Mouse (Mus musculus): ENCODE data around the gene Mad2l2. TPM values are rescaled to one million over a fixed set of nuclear protein-coding genes. Genes with fewer than 3 reads are reported as not detected.

Gene Mad2l2
- polyA plus RNA-seq, 1 experiment from 2014 or later, result 107 TPM

DNA sequence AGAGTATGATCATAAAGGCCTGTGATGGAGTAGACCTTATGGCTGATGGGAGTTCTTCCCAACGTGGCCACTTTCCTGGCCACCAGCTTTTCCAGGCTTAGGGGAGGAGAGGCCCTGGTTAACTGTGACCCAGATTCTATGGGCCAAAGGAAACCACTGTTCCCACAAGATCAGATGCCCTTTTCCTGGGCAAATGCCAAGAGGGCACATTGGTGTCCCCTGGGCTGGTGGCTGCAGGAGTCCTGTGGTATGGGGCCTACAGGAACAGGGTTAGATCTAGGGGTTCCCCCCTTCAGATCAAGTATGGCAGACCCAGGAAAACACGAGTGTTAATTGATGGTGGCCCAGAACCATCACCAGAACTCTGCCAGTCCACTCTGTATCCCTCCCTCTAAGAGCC, 17.5 kb downstream of the Mad2l2 start:
- Histone ChIP-seq H3K4me1 (replicated peaks) (peaks cover 21% of the 10 kb centered on the region), H3K9ac (replicated peaks) (no peak overlapping the region), H3K27ac (no peak overlapping the region), H3K4me2 (no peak overlapping the region), H3K36me3 (peaks cover 56% of the 10 kb centered on the region), H3K27me3 (no peaks in the 10 kb centered on the region), H3K4me3 (replicated peaks) (no peak overlapping the region), H3K9me3 (no peaks in the 10 kb centered on the region)
- WGBS, result 92% methylated on average over 2 of the region's 2 CpGs
- no peak for ATAC-seq (ENCODE audit: insufficient number of reproducible peaks, insufficient read depth, low FRiP score, low TSS enrichment, low read depth)

DNA sequence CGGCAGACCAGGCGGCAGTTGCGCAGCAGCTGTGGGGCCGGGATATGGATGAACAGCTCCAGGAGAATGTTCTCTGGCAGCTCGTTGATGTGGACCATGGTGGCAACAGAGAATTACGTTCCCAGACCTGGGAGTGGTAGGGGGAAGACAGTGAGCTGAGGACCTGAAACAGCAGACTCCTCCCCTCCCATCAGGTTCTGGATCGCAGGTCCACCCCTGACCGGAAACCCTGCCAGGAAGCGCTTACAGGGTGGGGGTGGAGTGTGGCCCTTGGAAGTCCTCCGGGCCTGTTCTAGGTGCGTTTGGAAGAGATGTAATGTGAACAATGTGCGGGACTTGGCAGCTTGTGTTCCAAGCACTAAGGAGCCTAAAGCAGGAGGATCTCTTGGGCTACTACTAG, 19.4 kb downstream of the Mad2l2 start:
- peak overlapping the region; percentile 21; the same call in 1 of the 2 replicates for H3K4me2 ChIP-seq
- no peak for ATAC-seq (ENCODE audit: insufficient number of reproducible peaks, insufficient read depth, low FRiP score, low TSS enrichment, low read depth)
- H3K9ac ChIP-seq (replicated peaks), result no peak overlapping the region
- WGBS, result 49% methylated on average over 12 of the region's 12 CpGs
- peaks cover 21% of the 10 kb centered on the region for H3K4me1 ChIP-seq (replicated peaks)
- no peak overlapping the region for H3K4me3 ChIP-seq (replicated peaks)
- peak overlapping the region; percentile 70 for H3K27ac ChIP-seq
- no peaks in the 10 kb centered on the region for H3K27me3 ChIP-seq
- H3K9me3 ChIP-seq, result no peaks in the 10 kb centered on the region
- peaks cover 53% of the 10 kb centered on the region for H3K36me3 ChIP-seq

DNA sequence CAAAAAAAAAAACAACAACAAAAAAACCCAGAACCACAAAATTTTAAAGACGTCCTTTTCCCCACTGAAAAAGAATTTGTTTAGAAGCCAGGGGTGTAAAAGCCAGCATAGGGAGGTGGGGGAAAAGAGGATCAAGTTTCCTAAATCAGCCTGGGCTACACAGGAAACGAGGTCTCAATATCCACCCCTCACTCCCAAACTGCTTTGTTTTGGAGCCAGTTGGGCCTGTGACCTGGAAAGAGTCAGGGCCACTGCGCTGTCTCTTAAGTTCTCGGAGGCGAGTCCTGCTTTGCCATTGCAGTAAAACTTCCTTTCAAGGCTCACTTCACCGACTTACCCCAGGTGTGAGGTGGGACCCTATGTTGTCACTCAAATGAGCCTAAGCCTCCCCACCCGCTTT, 20.1 kb downstream of the Mad2l2 start:
- Histone ChIP-seq H3K9me3 (no peaks in the 10 kb centered on the region), H3K4me1 (replicated peaks) (peaks cover 21% of the 10 kb centered on the region), H3K4me3 (replicated peaks) (no peak overlapping the region), H3K4me2 (peak overlapping the region; percentile 26; the same call in 1 of the 2 replicates), H3K9ac (replicated peaks) (0 out of 2 replicates have a peak overlapping the region, but pooled peaks have one; percentile 8), H3K27me3 (no peaks in the 10 kb centered on the region), H3K36me3 (peaks cover 51% of the 10 kb centered on the region), H3K27ac (peak overlapping the region; percentile 70; the same call in 1 of the 2 replicates)
- 23% methylated on average over 7 of the region's 7 CpGs for WGBS
- ATAC-seq (ENCODE audit: insufficient number of reproducible peaks, insufficient read depth, low FRiP score, low TSS enrichment, low read depth), result no peak

DNA sequence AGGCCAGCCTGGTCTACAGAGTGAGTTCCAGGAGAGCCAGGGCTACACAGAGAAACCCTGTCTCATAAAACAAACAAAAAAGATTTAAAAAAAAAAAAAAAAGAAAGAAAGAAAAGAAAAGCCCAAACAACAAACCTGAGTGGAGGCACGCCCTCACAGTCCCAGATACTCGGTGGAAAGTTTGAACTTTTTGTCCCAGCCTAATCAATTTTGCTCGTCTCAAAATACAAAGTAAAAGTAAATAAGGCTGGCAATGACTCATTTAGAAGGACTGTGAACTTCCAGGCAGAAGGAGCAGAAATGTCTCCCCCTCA, 20.7 kb downstream of the Mad2l2 start:
- peaks cover 21% of the 10 kb centered on the region for H3K4me1 ChIP-seq (replicated peaks)
- peaks cover 51% of the 10 kb centered on the region for H3K36me3 ChIP-seq
- no peak for ATAC-seq (ENCODE audit: insufficient number of reproducible peaks, insufficient read depth, low FRiP score, low TSS enrichment, low read depth)
- no peaks in the 10 kb centered on the region for H3K27me3 ChIP-seq
- WGBS, result 57% methylated on average over 3 of the region's 3 CpGs
- peak overlapping the region; percentile 68 for H3K9ac ChIP-seq (replicated peaks)
- H3K9me3 ChIP-seq, result no peaks in the 10 kb centered on the region
- peak overlapping the region; percentile 97 for H3K4me2 ChIP-seq
- peak overlapping the region; percentile 66 for H3K4me3 ChIP-seq (replicated peaks)
- peak overlapping the region; percentile 73; the same call in 1 of the 2 replicates for H3K27ac ChIP-seq

DNA sequence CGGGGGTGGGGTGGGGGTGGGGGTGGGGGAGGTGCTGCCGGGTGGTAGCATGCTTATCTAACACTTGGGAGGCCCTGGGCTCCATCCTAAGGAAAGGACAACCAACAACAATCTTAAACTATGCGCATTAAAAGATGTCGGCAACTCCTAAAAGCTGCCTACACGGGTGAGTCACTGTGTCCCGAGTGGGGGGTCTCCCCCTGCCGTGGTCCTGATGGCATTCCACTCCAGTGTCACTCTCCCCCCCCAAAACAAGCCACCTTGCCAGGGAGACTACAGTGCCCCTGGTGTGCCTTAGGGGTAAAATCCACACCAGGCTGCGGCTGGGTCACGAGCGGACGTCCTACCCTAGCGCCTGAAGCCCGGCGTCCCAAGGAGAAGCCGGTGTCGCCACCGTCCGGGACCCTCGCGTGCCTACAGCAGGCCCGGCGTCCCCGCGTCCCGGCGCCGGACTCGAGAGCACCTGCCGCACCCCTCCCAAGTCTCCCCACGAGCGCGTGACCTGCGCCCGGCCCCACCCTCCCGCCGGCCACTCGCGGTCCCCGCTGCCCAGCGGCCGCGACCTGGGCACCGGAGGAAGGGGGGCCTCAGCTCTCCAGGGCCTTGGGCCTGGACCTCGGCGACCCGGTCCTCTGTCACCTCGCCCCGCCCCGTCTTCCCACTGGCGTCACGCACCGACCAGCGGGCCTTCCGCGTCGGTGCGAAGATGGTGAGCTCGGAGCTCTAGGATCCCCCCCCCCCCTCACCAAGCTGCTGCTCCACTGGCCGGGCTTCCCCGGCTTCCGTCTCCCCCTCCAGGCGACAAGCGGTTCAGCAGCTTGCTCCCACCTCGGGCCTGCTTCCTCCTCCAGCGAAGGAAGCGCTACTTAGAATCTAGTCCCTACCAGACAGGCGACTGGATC, 21.3 kb downstream of the Mad2l2 start, which contains the start of gene Fbxo6:
Gene Fbxo6 (minus strand): TSS at position 874 of the 902 bp plus-strand sequence.
- H3K9me3 ChIP-seq, result no peaks in the 10 kb centered on the region
- 2% methylated on average over 65 of the region's 67 CpGs for WGBS
- ATAC-seq (ENCODE audit: insufficient number of reproducible peaks, insufficient read depth, low FRiP score, low TSS enrichment, low read depth), result peak; percentile 75
- peaks cover 21% of the 10 kb centered on the region for H3K4me1 ChIP-seq (replicated peaks)
- H3K4me2 ChIP-seq, result peak within 1 kb of the TSS; percentile 97
- H3K36me3 ChIP-seq, result peaks cover 51% of the 10 kb centered on the region
- peak within 1 kb of the TSS; percentile 73 for H3K27ac ChIP-seq
- peak within 1 kb of the TSS; percentile 68 for H3K9ac ChIP-seq (replicated peaks)
- peak within 1 kb of the TSS; percentile 66 for H3K4me3 ChIP-seq (replicated peaks)
- no peaks in the 10 kb centered on the region for H3K27me3 ChIP-seq

DNA sequence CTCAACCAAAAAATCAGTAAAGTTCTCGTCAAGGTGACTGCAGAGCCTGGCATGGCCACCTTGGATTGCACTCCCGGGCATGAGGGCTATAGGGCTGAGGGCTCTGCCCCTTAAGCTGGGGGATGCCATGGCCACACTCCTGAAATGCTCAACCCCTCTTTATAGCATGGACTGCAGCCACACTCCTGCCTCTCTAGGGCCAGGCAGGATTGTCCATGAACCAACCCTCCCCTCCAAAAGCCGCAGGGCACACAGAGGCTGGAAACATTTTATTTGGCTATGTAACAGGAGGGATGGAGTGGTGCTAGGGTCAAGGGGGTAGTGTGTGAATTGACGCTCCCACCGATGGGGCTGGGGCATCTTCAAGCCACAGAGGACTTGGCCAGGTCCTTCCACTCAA, 22.4 kb downstream of the Mad2l2 start:
- no peak overlapping the region for H3K27ac ChIP-seq

DNA sequence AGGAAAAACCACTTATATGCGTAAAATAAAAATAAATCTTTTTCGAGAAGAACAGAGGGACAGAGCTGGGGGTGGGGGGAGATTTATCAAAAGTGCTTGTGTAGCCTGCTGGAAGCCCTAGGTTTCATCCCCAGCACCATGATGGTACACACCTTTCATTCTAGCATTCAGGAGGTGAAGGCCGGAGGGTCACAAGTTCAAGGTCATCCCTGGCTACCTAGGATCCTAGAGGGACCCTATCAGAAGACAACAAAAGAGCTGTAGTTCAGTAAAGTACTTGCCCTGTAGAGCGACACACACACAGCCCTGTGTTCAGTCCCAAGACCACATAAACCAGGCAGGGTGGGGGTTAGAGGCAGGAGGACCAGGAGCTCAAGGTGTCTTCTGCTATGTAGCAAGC, 23.8 kb downstream of the Mad2l2 start:
- H3K4me3 ChIP-seq (replicated peaks), result no peak overlapping the region
- H3K9ac ChIP-seq (replicated peaks), result no peak overlapping the region
- peaks cover 13% of the 10 kb centered on the region for H3K27me3 ChIP-seq
- H3K4me1 ChIP-seq (replicated peaks), result peaks cover 28% of the 10 kb centered on the region
- H3K36me3 ChIP-seq, result peaks cover 55% of the 10 kb centered on the region
- H3K27ac ChIP-seq, result no peak overlapping the region
- WGBS, result 88% methylated on average over 4 of the region's 4 CpGs
- no peaks in the 10 kb centered on the region for H3K9me3 ChIP-seq
- no peak for ATAC-seq (ENCODE audit: insufficient number of reproducible peaks, insufficient read depth, low FRiP score, low TSS enrichment, low read depth)
- H3K4me2 ChIP-seq, result no peak overlapping the region

More for the DNA sequence above, 22.4 kb downstream of the Mad2l2 start:
- H3K27me3 ChIP-seq, result no peaks in the 10 kb centered on the region
- WGBS, result 86% methylated on average over 5 of the region's 5 CpGs
- peaks cover 53% of the 10 kb centered on the region for H3K36me3 ChIP-seq
- no peaks in the 10 kb centered on the region for H3K9me3 ChIP-seq
- ATAC-seq (ENCODE audit: insufficient number of reproducible peaks, insufficient read depth, low FRiP score, low TSS enrichment, low read depth), result no peak
- H3K9ac ChIP-seq (replicated peaks), result no peak overlapping the region
- peaks cover 21% of the 10 kb centered on the region for H3K4me1 ChIP-seq (replicated peaks)
- H3K4me2 ChIP-seq, result no peak overlapping the region
- no peak overlapping the region for H3K4me3 ChIP-seq (replicated peaks)

DNA sequence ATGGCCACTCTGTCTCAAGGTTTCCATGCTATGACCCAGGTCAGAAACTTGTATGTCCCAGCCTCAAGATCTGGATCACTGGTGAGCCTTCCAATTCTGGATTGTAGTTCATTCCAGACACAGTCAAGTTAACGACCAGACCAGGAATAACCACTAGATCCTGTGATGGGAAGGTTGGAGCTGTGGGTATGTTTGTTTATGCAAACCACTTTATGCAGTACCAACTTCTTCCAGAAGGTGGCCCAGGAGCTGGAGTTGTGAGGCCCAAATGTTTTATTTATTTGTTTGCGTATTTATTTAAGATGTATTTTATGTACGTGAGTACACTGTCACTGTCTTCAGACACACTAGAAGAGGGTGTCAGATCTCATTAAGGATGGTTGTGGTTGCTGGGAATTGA, 24.8 kb downstream of the Mad2l2 start:
- no peak for ATAC-seq (ENCODE audit: insufficient number of reproducible peaks, insufficient read depth, low FRiP score, low TSS enrichment, low read depth)
- Histone ChIP-seq H3K4me2 (no peak overlapping the region), H3K27me3 (peaks cover 21% of the 10 kb centered on the region), H3K9me3 (no peaks in the 10 kb centered on the region), H3K9ac (replicated peaks) (no peak overlapping the region), H3K36me3 (peaks cover 52% of the 10 kb centered on the region), H3K4me1 (replicated peaks) (peaks cover 22% of the 10 kb centered on the region), H3K27ac (no peak overlapping the region), H3K4me3 (replicated peaks) (no peak overlapping the region)
- 64% methylated on average over 3 of the region's 3 CpGs for WGBS

DNA sequence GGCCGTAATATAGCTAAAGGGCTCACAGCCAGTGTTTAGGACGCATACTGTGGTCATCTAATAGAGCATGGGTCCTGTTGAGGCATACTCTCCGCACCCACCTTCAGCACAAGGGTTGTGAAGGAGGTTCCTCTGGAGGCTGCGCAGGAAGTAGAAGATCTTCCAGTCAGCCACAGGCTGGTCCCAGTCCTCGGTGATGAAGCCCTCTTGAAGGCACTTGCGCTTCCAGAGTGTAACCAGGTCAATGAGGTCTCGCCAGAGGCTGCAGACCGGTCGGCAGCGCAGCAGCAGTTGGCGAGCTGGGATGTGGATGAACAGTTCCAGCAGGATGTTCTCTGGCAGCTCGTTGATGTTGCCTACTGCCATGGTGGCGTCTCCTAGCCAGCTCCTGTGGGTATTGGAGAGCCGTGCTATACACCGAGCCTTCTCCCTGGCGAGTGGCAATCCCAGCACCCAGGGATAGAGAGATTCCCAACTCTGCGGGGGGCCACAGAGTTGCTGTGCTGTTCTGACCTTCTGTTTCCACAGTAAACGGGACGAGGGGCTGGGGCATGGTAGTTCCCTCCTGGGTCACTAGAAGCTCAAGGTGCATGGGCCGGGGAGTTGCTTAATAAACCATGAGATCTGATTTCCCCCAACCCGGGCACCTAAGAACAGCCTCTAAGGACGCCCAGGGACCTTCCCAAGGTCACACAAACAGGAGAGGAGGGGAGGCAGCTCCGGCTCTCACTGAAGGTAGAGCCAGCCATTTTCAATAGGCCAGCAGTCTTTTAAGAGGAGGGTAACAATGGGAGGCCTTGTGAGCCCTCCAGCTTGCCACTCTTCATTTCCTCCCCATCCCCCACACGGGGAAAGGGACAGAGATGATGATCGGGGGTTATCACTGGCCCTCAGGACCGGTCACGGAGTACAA, 28.5 kb downstream of the Mad2l2 start:
- Histone ChIP-seq H3K9ac (replicated peaks) (peak overlapping the region; percentile 65), H3K4me1 (replicated peaks) (peaks cover 28% of the 10 kb centered on the region), H3K27ac (peak overlapping the region; percentile 56; the same call in 1 of the 2 replicates), H3K4me3 (replicated peaks) (peak overlapping the region; percentile 64), H3K4me2 (peak overlapping the region; percentile 98), H3K36me3 (peaks cover 45% of the 10 kb centered on the region), H3K9me3 (no peaks in the 10 kb centered on the region), H3K27me3 (peaks cover 57% of the 10 kb centered on the region)
- WGBS, result 31% methylated on average over 27 of the region's 27 CpGs
- no peak for ATAC-seq (ENCODE audit: insufficient number of reproducible peaks, insufficient read depth, low FRiP score, low TSS enrichment, low read depth)

DNA sequence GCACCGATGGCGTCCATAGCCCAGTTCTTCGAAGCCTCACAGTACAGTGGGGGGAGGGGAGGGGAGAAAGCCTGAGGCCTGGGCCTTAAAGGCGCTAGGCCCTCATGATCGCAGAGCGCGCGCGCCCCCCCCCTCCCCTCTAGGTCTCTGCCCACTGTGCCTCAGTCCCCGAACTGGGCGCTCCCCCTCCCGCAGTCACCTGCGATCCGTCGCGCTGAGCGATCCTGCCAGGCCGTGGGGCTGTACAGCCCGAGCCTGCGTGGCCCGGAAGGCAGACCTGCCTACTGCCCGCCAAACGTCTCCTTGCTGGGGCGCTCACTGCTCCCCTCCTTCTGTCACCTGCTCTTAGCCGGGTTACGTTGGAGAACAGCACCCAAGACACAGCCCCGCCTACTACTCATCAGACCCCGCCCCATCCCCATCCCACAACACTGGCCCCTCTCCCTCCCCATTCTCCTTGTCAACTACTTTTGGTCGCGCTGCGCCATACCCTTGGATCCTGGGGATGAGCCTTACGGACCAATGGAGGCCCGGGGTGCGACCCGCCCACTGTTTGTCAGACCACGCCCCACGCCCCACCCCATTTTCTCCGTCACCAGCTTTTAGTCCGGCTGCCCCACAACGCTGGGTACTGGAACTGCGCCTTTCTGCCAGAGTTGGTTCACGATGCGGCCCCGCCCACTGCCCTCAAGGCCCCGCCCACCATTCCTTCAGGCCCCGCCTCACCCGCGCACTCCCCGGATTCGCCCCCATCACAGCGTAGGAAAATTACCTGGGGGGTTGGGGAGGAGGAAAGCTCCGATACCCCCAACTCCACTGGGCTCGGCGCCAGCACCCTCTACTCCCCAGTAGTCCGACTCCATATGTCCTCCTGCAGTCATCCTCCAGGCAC, 29.6 kb downstream of the Mad2l2 start:
- WGBS, result under 1% methylated on average over 54 of the region's 55 CpGs
- Histone ChIP-seq H3K36me3 (peaks cover 36% of the 10 kb centered on the region), H3K9me3 (no peaks in the 10 kb centered on the region), H3K27ac (peak overlapping the region; percentile 56; the same call in 1 of the 2 replicates), H3K4me1 (replicated peaks) (peaks cover 39% of the 10 kb centered on the region), H3K4me3 (replicated peaks) (peak overlapping the region; percentile 64), H3K9ac (replicated peaks) (peak overlapping the region; percentile 65), H3K4me2 (peak overlapping the region; percentile 98), H3K27me3 (peaks cover 68% of the 10 kb centered on the region)
- peak; percentile 81 for ATAC-seq (ENCODE audit: insufficient number of reproducible peaks, insufficient read depth, low FRiP score, low TSS enrichment, low read depth)
